Mouse (Mus musculus): ENCODE results near the gene Ntn5.
"Not testable (repeated sequence)": the region's sequence is repeated elsewhere in the genome, so short reads cannot be mapped to it uniquely, and the experiment has no call there.

Gene Ntn5

GRCm38 (mm10) chr7:45650484-45650883 lies 33.3 kb upstream of the Ntn5 start:
- intact Hi-C loops (cut with DNase I), result not testable (repeated sequence)

- intact Hi-C loops (cut with DNase I), result no loop called here
These were observed 29.3 kb upstream of the Ntn5 start for GRCm38 (mm10) chr7:45654424-45655047.

- intact Hi-C loops (cut with DNase I), result no loop called here
These were observed 22.9 kb upstream of the Ntn5 start for GRCm38 (mm10) chr7:45660746-45661478.

- intact Hi-C loops (cut with DNase I), result not testable (repeated sequence)
These were observed 22.1 kb upstream of the Ntn5 start for GRCm38 (mm10) chr7:45661702-45662101.

- intact Hi-C loops (cut with DNase I), result no loop called here
These were observed 18.3 kb upstream of the Ntn5 start for GRCm38 (mm10) chr7:45665303-45666138.

- intact Hi-C loops (cut with DNase I), result no loop called here
These were observed 17.7 kb upstream of the Ntn5 start, which contains the start of gene Fut2 for GRCm38 (mm10) chr7:45666161-45666560. Gene Fut2, minus strand, starts transcription at chr7:45666394.

GRCm38 (mm10) chr7:45667761-45668160 lies 16.1 kb upstream of the Ntn5 start:
- intact Hi-C loops (cut with DNase I), result no loop called here

GRCm38 (mm10) chr7:45668921-45669320 lies 14.9 kb upstream of the Ntn5 start:
- intact Hi-C loops (cut with DNase I), result no loop called here

GRCm38 (mm10) chr7:45677627-45678295 lies 6.1 kb upstream of the Ntn5 start:
- intact Hi-C loops (cut with DNase I), result no loop called here

GRCm38 (mm10) chr7:45678513-45678912 lies 5.3 kb upstream of the Ntn5 start:
- intact Hi-C loops (cut with DNase I), result no loop called here

GRCm38 (mm10) chr7:45679966-45680621 lies 3.7 kb upstream of the Ntn5 start:
- intact Hi-C loops (cut with DNase I), result loop anchor here (5.0 kb wide), 2 partner anchors 38 to 88 kb away; no protein-coding TSS in a partner anchor

- intact Hi-C loops (cut with DNase I), result loop anchor here (5.0 kb wide), 2 partner anchors 39 to 89 kb away; no protein-coding TSS in a partner anchor
These were observed 2.6 kb upstream of the Ntn5 start for GRCm38 (mm10) chr7:45681046-45681736.

- intact Hi-C loops (cut with DNase I), result loop anchor here (5.0 kb wide), 2 partner anchors 40 to 90 kb away; no protein-coding TSS in a partner anchor
These were observed 1.4 kb upstream of the Ntn5 start for GRCm38 (mm10) chr7:45682144-45683126.

- intact Hi-C loops (cut with DNase I), result no loop called here
These were observed 2.0 kb downstream of the Ntn5 start for GRCm38 (mm10) chr7:45685811-45686210.

- intact Hi-C loops (cut with DNase I), result no loop called here
These were observed 3.0 kb downstream of the Ntn5 start for GRCm38 (mm10) chr7:45686841-45687240.

- intact Hi-C loops (cut with DNase I), result no loop called here
These were observed 5.3 kb downstream of the Ntn5 start for GRCm38 (mm10) chr7:45689099-45689498.

- intact Hi-C loops (cut with DNase I), result no loop called here
These were observed 6.0 kb downstream of the Ntn5 start for GRCm38 (mm10) chr7:45689800-45690199.

GRCm38 (mm10) chr7:45692364-45692763 lies 8.5 kb downstream of the Ntn5 start:
- intact Hi-C loops (cut with DNase I), result no loop called here
